8 mouse cellular contexts compared by ENCODE assay signal in the genomic region with DNA sequence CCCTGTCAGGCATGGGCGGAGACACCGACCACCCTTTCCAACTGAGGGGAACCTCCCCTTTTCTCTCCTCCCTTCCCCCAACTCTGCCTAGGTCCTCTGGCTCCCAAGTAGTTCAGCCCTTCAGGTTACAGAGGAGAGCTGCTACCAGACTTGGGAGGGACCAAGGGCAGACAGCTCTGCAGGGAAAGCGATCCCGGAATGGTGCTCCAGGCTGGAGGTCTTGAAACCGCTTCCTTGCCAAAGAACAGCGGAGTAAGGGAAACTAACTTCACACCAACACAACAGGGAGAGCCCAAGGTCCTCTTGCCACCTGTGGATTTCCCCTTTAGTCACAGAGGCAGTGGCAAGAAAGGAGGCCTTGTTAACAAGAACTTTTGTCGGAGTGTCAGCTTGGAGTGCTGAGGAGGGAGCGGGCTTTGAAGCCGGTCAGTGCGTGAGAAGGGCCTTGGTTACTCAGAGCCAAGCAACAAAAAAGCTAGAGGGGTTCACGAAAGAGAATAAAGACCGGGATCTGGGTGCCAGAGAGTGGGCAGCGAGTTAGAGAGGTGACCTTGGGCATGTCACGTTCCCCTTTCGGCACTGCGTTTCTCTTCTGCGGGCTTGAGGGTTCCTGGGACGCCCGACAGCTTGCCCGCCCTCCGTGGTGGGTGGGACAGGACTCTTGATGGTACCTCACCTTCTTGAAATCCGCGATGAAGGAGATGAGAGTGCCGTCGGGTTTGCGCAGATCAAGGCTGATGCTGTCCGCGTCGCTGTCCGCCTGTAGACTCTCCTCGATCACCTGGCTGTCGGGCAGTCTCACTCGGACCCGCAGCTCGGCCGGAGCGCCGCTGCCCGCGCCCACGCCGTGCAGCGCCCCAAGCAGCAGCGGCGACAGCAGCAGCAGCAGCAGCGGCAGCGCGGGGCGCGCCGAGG. TPM values are rescaled to one million over a fixed set of nuclear protein-coding genes. Genes with fewer than 3 reads are reported as not detected.
DNase-seq lines count a peak whose midpoint lies in the region; ATAC-seq and TF ChIP-seq lines count a peak whose summit lies in the region.

No protein-coding gene starts in this region.

- DNase-seq in heart, postnatal 10 days, result no peak
- peak; percentile 37 for DNase-seq in adrenal gland, postnatal 14 days
- peak; percentile 38 for DNase-seq in hindbrain, embryonic 10.5 days (ENCODE audit: low spot score)
- no peak for DNase-seq in liver, embryonic 14.5 days (ENCODE audit: low read depth in 3 of 3, low spot score in 3 of 3)
- DNase-seq in layer of hippocampus, postnatal 10 days (ENCODE audit: low spot score in 2 of 2), result no peak

- TF ChIP-seq CTCF in liver, embryonic 14.5 days (IDR thresholded peaks at IDR 0.05; ENCODE audit: low read depth), result no peak

- H3K4me2 ChIP-seq in heart, embryonic 11.5 days, result peak overlapping the region; percentile 68
- peak overlapping the region; percentile 72 for H3K4me2 ChIP-seq in liver, embryonic 14.5 days (ENCODE audit: low read depth)
- H3K4me2 ChIP-seq in stomach, embryonic 14.5 days (replicated peaks; ENCODE audit: low read depth, low read length), result peak overlapping the region; percentile 78

- no peaks in the 10 kb centered on the region for H3K27me3 ChIP-seq in heart, embryonic 11.5 days (ENCODE audit: control insufficient read depth, insufficient read depth, low read length)
- peaks cover 51% of the 10 kb centered on the region for H3K27me3 ChIP-seq in hindbrain, embryonic 10.5 days (ENCODE audit: insufficient read depth, poor library complexity, severe bottlenecking)
- no peaks in the 10 kb centered on the region for H3K27me3 ChIP-seq in liver, embryonic 14.5 days (ENCODE audit: control insufficient read depth, insufficient read depth, low read length)
- H3K27me3 ChIP-seq in stomach, embryonic 14.5 days (ENCODE audit: control insufficient read depth, insufficient read depth, low read length), result no peaks in the 10 kb centered on the region

- no peaks in the 10 kb centered on the region for H3K9me3 ChIP-seq in heart, embryonic 11.5 days (replicated peaks; ENCODE audit: control insufficient read depth, low read length)
- no peaks in the 10 kb centered on the region for H3K9me3 ChIP-seq in hindbrain, embryonic 10.5 days
- H3K9me3 ChIP-seq in liver, embryonic 14.5 days (ENCODE audit: control insufficient read depth, low read length), result no peaks in the 10 kb centered on the region
- H3K9me3 ChIP-seq in stomach, embryonic 14.5 days (ENCODE audit: control insufficient read depth, low read depth, low read length), result no peaks in the 10 kb centered on the region

- intact Hi-C loops in heart, postnatal 10 days (cut with DNase I), result loop anchor here (1.0 to 2.0 kb wide), 2 partner anchors 14 to 26 kb away; no protein-coding TSS in a partner anchor

- H3K36me3 ChIP-seq in heart, embryonic 11.5 days (ENCODE audit: control insufficient read depth, insufficient read depth, low read length), result no peaks in the 10 kb centered on the region
- no peaks in the 10 kb centered on the region for H3K36me3 ChIP-seq in hindbrain, embryonic 10.5 days
- peaks cover 9% of the 10 kb centered on the region for H3K36me3 ChIP-seq in liver, embryonic 14.5 days (replicated peaks; ENCODE audit: control insufficient read depth, insufficient read depth, low read depth)
- H3K36me3 ChIP-seq in stomach, embryonic 14.5 days (ENCODE audit: control insufficient read depth, insufficient read depth, low read length), result no peaks in the 10 kb centered on the region; the same call in 1 of the 2 replicates

- ATAC-seq in heart, embryonic 11.5 days (replicated peaks; ENCODE audit: insufficient number of reproducible peaks, low FRiP score, low TSS enrichment), result 0 out of 2 replicates have a peak, but pooled peaks have one; percentile 12
- ATAC-seq in liver, embryonic 14.5 days (ENCODE audit: insufficient read depth), result no peak
- ATAC-seq in stomach, embryonic 14.5 days (ENCODE audit: insufficient number of reproducible peaks, insufficient read depth, low FRiP score, low read depth), result no peak
- ATAC-seq in monocyte, adult 5-6 weeks (replicated peaks; ENCODE audit: insufficient number of reproducible peaks, low FRiP score, low TSS enrichment, poor library complexity, severe bottlenecking), result no peak

- no peak for TF ChIP-seq EP300 in liver, embryonic 14.5 days (IDR thresholded peaks at IDR 0.05; ENCODE audit: low read depth)

- peaks cover 44% of the 10 kb centered on the region for H3K4me1 ChIP-seq in heart, embryonic 11.5 days (ENCODE audit: control insufficient read depth, insufficient read depth, low read length)
- peaks cover 58% of the 10 kb centered on the region for H3K4me1 ChIP-seq in hindbrain, embryonic 10.5 days (replicated peaks)
- H3K4me1 ChIP-seq in liver, embryonic 14.5 days (replicated peaks; ENCODE audit: control insufficient read depth in 2 of 2, insufficient read depth in 2 of 2, low read length in 1 of 2), result peaks cover 71 to 79% of the 10 kb centered on the region in 2 experiments
- peaks cover 41% of the 10 kb centered on the region for H3K4me1 ChIP-seq in stomach, embryonic 14.5 days (ENCODE audit: control insufficient read depth, insufficient read depth, low read length)

- H3K27ac ChIP-seq in heart, embryonic 11.5 days (ENCODE audit: low read depth, low read length), result peak overlapping the region; percentile 89
- peak overlapping the region; percentile 86 for H3K27ac ChIP-seq in hindbrain, embryonic 10.5 days
- peak overlapping the region; percentile 91 for H3K27ac ChIP-seq in liver, embryonic 14.5 days
- peak overlapping the region; percentile 95 for H3K27ac ChIP-seq in stomach, embryonic 14.5 days (ENCODE audit: low read length)

- under 1% methylated on average over 50 of the region's 51 CpGs for WGBS in heart, embryonic 11.5 days (ENCODE audit: insufficient replicate concordance)
- WGBS in hindbrain, embryonic 10.5 days, result under 1% methylated on average over 51 of the region's 51 CpGs
- WGBS in liver, embryonic 14.5 days (ENCODE audit: insufficient replicate concordance), result 1% methylated on average over 51 of the region's 51 CpGs
- WGBS in stomach, embryonic 14.5 days, result under 1% methylated on average over 46 of the region's 51 CpGs

- H3K9ac ChIP-seq in heart, embryonic 11.5 days (ENCODE audit: low read depth, low read length), result peak overlapping the region; percentile 86
- H3K9ac ChIP-seq in liver, embryonic 14.5 days (replicated peaks), result peak overlapping the region; percentile 86
- peak overlapping the region; percentile 78 for H3K9ac ChIP-seq in stomach, embryonic 14.5 days (replicated peaks; ENCODE audit: low read depth, low read length)

- peak overlapping the region; percentile 90 for H3K4me3 ChIP-seq in heart, embryonic 11.5 days (ENCODE audit: low read depth, low read length)
- H3K4me3 ChIP-seq in hindbrain, embryonic 10.5 days, result peak overlapping the region; percentile 71
- peak overlapping the region; percentile 74 to 86 for H3K4me3 ChIP-seq in liver, embryonic 14.5 days (ENCODE audit: insufficient read depth in 1 of 2, low read depth in 2 of 2, low read length in 2 of 2)
- H3K4me3 ChIP-seq in stomach, embryonic 14.5 days (ENCODE audit: low read depth, low read length), result peak overlapping the region; percentile 80

RNA-seq across cellular contexts. Expression of gene Oaf, which starts 0.8 kb away (rescaled TPM):
- 37.8 and 41.1 TPM in 2 replicates for polyA plus RNA-seq in heart, embryonic 11.5 days (2014; fragmentation: Nextera tagmentation; extraction: Ambion mirVana)
- 10 to 100 TPM; 24.3 to 28.6 TPM for total RNA-seq in heart, postnatal 10 days (2021)
- total RNA-seq in adrenal gland, postnatal 14 days (2021), result 23.4 and 34.9 TPM in 2 replicates
- 34.9 and 43.0 TPM in 2 replicates for polyA plus RNA-seq in hindbrain, embryonic 10.5 days (2016; fragmentation: Nextera tagmentation; extraction: Ambion mirVana)
- polyA plus RNA-seq in liver, embryonic 14.5 days (2012; rRNA removed), result 20.7 and 29.4 TPM in 2 replicates
- 37.1 and 42.6 TPM in 2 replicates for polyA plus RNA-seq in liver, embryonic 14.5 days (2014; fragmentation: Nextera tagmentation; extraction: Ambion mirVana)
- 92.9 and 99.3 TPM in 2 replicates for polyA plus RNA-seq in stomach, embryonic 14.5 days (2014; fragmentation: Nextera tagmentation; extraction: Ambion mirVana)
- total RNA-seq in monocyte, adult 5-6 weeks (2017), result 0.10 to 0.43 TPM in 2 of 3 replicates, not detected in the other
- total RNA-seq in layer of hippocampus, postnatal 10 days (2021), result 10 to 100 TPM; 12.2 to 14.6 TPM

RNA-seq across cellular contexts. Expression of gene Pou2f3, which starts 28.7 kb away (rescaled TPM):
- polyA plus RNA-seq in heart, embryonic 11.5 days (2014; fragmentation: Nextera tagmentation; extraction: Ambion mirVana), result not detected in 2 replicates
- total RNA-seq in heart, postnatal 10 days (2021), result under 1 TPM; 0.20 to 0.26 TPM
- total RNA-seq in adrenal gland, postnatal 14 days (2021), result not detected in 2 replicates
- 0.09 TPM in 1 of 2 replicates, not detected in the other for polyA plus RNA-seq in hindbrain, embryonic 10.5 days (2016; fragmentation: Nextera tagmentation; extraction: Ambion mirVana)
- not detected in 2 replicates for polyA plus RNA-seq in liver, embryonic 14.5 days (2012; rRNA removed)
- polyA plus RNA-seq in liver, embryonic 14.5 days (2014; fragmentation: Nextera tagmentation; extraction: Ambion mirVana), result not detected in 2 replicates
- polyA plus RNA-seq in stomach, embryonic 14.5 days (2014; fragmentation: Nextera tagmentation; extraction: Ambion mirVana), result 0.27 and 0.71 TPM in 2 replicates
- not detected in 3 replicates for total RNA-seq in monocyte, adult 5-6 weeks (2017)
- under 1 TPM in 1 of 2 experiments, not detected in 1; 0.22 TPM for total RNA-seq in layer of hippocampus, postnatal 10 days (2021)

Comparison
In these comparisons a context has a peak if more than half of its experiments do, and no peak if none do; other contexts are left out.
1. DNase-seq: peak in adrenal gland, postnatal 14 days (single experiment) and hindbrain, embryonic 10.5 days (single experiment); none in heart, postnatal 10 days (0 of 2), liver, embryonic 14.5 days (0 of 3) and layer of hippocampus, postnatal 10 days (0 of 2).
2. Peak in every context shown above with its lines, with median percentiles within 50 percentile points of each other: H3K27ac ChIP-seq, H3K4me2 ChIP-seq, H3K4me3 ChIP-seq and H3K9ac ChIP-seq.